Mouse (Mus musculus) mouse trophoblast stem cell (cell line): ENCODE measurements around the gene Shb.
"Not testable (repeated sequence)": the region's sequence is repeated elsewhere in the genome, so short reads cannot be mapped to it uniquely, and the experiment has no call there.

ENCODE experiments used
- in situ Hi-C, 2 experiments: fragments of 300-500 bp; cut with MseI, MboI; formaldehyde crosslinking; loops; 2 replicates in 1 of 2; 3 replicates in 1 of 2; pipeline ENCODE4 v1.15.1; 2025

Shb gene

GRCm38 (mm10) chr4:45402878-45403498, 129.3 kb downstream of the Shb start:
- in situ Hi-C loops = loop anchor here in 1 of 2 experiments (25.0 kb wide), 1 partner anchor 409 kb away; no protein-coding TSS in a partner anchor

GRCm38 (mm10) chr4:45402281-45402680, 130.0 kb downstream of the Shb start:
- in situ Hi-C loops = loop anchor here in 1 of 2 experiments (25.0 kb wide), 1 partner anchor 410 kb away; no protein-coding TSS in a partner anchor

GRCm38 (mm10) chr4:45399421-45400210, 132.7 kb downstream of the Shb start:
- in situ Hi-C loops = loop anchor here in 1 of 2 experiments (25.0 kb wide), 1 partner anchor 413 kb away; no protein-coding TSS in a partner anchor

DNA sequence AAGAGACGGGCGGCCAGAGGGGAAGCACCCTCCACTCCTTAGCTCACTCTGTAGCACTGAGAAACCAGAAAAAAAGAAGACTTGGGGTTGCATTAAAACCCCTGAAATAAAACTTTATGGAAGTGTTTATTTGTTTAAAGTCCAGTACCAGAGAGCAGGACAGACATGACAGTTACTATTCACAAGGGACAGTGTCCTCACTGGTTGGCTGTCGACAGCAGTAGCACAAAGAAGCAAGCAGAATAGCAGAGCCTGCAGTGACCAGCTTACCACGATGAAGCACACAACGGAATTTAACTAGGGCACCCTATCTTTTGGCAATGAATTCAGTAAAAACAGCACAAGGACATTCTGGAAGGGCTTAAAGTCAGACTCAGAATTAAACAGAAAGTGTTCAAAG, 134.0 kb downstream of the Shb start:
- in situ Hi-C loops = not testable (repeated sequence)

DNA sequence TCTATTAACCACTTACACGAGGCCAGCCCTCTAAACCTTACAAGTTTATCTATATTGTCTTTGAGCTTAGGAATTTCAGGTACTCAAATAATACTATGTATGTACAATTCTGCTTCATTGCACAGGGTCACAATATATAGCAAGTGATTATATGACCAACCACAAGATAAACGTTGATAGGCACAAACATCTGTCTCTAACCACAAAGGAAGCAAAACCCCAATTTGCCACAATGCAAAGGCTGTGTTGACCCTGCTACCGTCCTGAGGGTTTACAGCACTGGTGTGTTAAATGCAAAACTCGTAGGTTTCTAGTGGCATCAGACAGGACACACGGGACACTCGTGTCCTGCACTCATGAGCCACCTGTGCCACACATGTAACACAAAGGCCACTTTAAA, 136.1 kb downstream of the Shb start:
- in situ Hi-C loops = not testable (repeated sequence)

DNA sequence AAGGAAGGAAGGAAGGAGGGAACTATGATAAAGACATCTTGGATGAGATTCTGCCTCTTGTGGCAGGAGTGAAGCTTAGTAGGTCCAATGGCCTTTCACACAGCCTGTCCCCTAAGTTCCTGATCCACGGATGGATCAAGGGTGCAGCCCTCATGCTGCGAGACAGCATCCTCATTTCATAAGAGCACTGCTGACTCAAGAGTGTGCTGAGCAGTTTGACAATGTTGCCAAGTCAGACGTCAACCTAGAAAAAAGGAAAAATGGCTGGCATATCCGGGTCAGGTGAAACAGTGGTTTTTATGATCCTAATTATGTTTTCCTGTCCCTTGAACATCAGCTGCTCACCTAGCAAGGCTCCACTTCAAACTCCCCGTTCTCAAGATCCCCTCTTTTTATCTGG, 138.6 kb downstream of the Shb start:
- in situ Hi-C loops = no loop called here

- in situ Hi-C loops = no loop called here
These were observed 139.3 kb downstream of the Shb start for GRCm38 (mm10) chr4:45392994-45393393.

- in situ Hi-C loops = no loop called here
These were observed 139.7 kb downstream of the Shb start for GRCm38 (mm10) chr4:45392572-45392971.

- in situ Hi-C loops = no loop called here
These were observed 140.2 kb downstream of the Shb start for GRCm38 (mm10) chr4:45392099-45392498.

- in situ Hi-C loops = not testable (repeated sequence)
These were observed 145.0 kb downstream of the Shb start for GRCm38 (mm10) chr4:45387296-45387695.

DNA sequence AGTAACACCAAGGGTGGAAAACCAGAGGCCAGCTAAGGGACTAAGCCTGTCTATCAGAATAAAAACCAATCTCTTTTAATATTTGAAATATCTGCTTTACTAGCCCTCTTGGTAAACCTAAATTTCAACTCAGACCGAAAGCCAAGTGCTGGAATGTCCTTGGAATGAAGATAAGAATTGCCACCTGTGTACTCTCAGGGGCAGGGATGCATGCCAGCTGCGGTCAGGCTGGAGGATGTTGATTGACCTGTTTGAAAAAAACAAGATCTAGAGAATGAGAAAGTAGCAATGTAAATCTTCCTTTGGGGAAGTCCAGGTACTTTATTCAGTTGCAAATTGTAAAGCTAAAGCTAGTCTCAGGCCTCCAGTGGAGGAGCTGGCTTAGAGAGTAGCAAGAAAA, 150.1 kb downstream of the Shb start:
- in situ Hi-C loops = not testable (repeated sequence)

DNA sequence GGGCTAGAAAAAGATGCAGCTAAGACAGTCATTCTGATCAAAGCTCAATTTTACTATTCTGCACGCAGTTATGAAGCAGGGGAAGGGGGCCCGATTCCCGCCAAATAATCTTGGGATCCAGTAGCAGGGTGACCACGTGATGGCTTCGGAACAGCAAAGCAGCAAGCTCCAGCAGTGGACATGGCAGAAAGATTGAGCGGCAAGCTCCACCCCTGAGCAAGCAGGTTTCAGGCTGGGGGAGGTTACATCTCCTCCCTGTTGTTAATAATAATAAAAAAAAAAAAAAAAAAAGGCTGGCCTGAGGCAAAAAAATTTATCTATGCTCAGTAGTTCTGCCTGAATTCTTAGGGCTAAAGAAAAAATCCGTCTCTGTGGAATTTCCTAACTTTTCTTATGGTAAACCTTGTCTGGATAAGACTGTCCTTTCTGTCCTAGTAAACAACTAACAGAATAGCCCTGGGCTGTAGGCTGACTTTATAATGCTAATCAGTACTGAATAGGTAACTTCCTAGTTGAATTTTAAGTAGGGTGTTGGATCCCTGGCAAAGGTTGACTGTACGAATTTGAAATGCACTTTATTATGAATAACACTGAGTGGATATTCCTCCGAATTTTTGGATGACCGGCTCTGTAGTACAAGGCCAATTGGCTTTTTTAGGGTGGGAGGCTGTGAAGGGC, 151.2 kb downstream of the Shb start:
- in situ Hi-C loops = not testable (repeated sequence)

DNA sequence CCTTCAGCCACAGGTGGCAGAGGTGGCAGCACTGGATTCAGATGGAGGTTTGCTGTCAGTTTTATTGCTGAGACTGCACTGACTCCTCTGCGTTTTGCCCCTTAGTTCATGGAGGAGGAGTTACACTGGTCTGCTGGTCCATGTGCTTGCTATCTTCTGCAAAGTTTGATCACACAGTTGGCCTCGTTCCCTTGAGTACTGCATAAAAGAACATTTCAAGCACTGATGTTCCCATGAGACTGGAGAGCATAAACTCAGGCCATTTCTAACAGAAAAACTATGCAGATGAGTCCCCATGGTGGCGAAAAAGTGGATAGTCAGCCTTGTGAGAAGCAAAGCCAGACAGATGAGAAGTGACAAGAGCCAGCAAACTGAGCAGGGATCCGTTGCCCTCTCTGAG, 155.7 kb downstream of the Shb start:
- in situ Hi-C loops = no loop called here

DNA sequence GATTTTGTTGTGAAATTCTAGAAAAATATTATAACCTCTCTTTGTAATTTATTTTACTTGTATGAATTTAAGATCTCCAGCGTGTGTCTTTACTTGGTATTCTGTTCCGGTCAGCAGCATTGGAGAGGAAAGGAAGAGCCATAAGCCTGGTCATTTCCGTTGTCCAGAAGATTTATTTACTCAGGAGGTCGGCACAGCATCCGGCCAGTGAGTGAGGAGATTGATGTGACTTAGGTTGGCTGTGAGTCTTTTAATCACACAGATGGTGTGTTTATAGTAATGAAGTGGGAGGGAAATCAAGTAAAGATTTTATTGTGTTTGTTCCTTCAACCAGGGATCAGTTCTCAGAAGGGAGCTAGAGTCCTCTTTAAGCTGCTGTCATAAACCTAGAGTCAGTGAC, 157.4 kb downstream of the Shb start:
- in situ Hi-C loops = no loop called here
